Mouse (Mus musculus) kidney, embryonic 14.5 days (tissue): ENCODE data around the gene Ptprd. TPM values are rescaled to one million over a fixed set of nuclear protein-coding genes. Genes with fewer than 3 reads are reported as not detected.

Experiments
- ATAC-seq: fragments of 200-750 bp; cut with Nextera tagmentation; 2 replicates; pipeline ENCODE4 v1.8.0; 2017; ENCODE audit warnings: moderate number of reproducible peaks, mild to moderate bottlenecking, moderate TSS enrichment, moderate library complexity; ENCODE audit not compliant: low FRiP score, low TSS enrichment
- H3K27ac ChIP-seq: fragments of 300-500 bp; sonication (generic); 2 replicates; pipeline ENCODE4 v1.5.1; 2014; ENCODE audit warnings: low read depth, mild to moderate bottlenecking, low read length, moderate library complexity, mixed read lengths
- H3K27me3 ChIP-seq: fragments of 300-500 bp; sonication (generic); 2 replicates; pipeline ENCODE4 v1.6.1; 2014; ENCODE audit warnings: mild to moderate bottlenecking, low read length; ENCODE audit not compliant: control insufficient read depth, insufficient read depth
- H3K36me3 ChIP-seq: fragments of 300-500 bp; sonication (generic); 2 replicates; pipeline ENCODE4 v1.6.1; 2014; ENCODE audit warnings: low read length, mixed read lengths; ENCODE audit not compliant: control insufficient read depth, insufficient read depth
- H3K4me1 ChIP-seq: fragments of 300-500 bp; sonication (generic); 2 replicates; pipeline ENCODE4 v1.6.1; 2014; ENCODE audit warnings: low read length, mixed read lengths; ENCODE audit not compliant: control insufficient read depth, insufficient read depth
- H3K4me2 ChIP-seq: fragments of 300-500 bp; sonication (generic); replicated peaks from 2 replicates; pipeline ENCODE4 v1.6.1; 2014; ENCODE audit warnings: low read depth, mild to moderate bottlenecking, low read length
- H3K4me3 ChIP-seq: fragments of 300-500 bp; sonication (generic); 2 replicates; pipeline ENCODE4 v1.5.1; 2014; ENCODE audit warnings: mild to moderate bottlenecking, low read length
- H3K9ac ChIP-seq: fragments of 300-500 bp; sonication (generic); 2 replicates; pipeline ENCODE4 v1.6.1; 2014; ENCODE audit warnings: low read depth, mild to moderate bottlenecking, low read length, moderate library complexity
- H3K9me3 ChIP-seq: fragments of 300-500 bp; sonication (generic); 2 replicates; pipeline ENCODE4 v1.6.1; 2016; ENCODE audit warnings: low read length; ENCODE audit not compliant: control insufficient read depth
- WGBS: fragments of 180-500 bp; shearing (Covaris S2); extraction: QIAGEN DNeasy Blood & Tissue Kit; methylation state at CpG from one replicate; pipeline ENCODE4 v1.1.7; 2014; 5-methylcytosine and 5-hydroxymethylcytosine counted together
- polyA plus RNA-seq: library from polyadenylated mRNA; unstranded; fragments of >200 nt; fragmentation: Nextera tagmentation; extraction: Ambion mirVana; gene quantifications from 2 replicates; pipeline ENCODE4 v1.2.1, GENCODE M21; 2014

The Ptprd gene
- polyA plus RNA-seq, 1 experiment from 2014 or later, result 34.8 TPM

DNA sequence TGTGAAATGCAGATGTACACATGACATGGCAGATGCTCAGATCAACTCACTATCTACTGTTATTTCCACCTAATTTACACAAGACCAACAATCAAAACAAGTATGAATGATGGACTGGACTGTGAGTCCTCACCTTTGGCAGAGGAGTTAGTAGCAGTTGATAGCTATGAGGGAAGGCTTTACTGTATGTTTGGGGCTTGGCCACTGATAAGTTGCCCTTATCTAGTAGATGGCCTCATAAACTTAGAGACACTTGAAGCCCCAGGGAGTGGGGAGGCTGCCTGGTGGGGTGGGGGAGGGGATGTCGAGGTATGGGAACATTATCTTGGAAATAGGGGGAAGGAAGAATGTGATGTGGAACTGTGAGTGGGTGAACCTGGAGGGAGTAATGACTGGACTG lies 448.0 kb downstream of the Ptprd start:
- Histone ChIP-seq H3K4me3 (no peak overlapping the region), H3K9me3 (no peaks in the 10 kb centered on the region), H3K4me1 (no peaks in the 10 kb centered on the region), H3K9ac (no peak overlapping the region), H3K27ac (no peak overlapping the region), H3K36me3 (no peaks in the 10 kb centered on the region), H3K4me2 (no peak overlapping the region), H3K27me3 (no peaks in the 10 kb centered on the region)
- WGBS, result 74% methylated on average over 1 of the region's 1 CpGs
- ATAC-seq, result no peak

DNA sequence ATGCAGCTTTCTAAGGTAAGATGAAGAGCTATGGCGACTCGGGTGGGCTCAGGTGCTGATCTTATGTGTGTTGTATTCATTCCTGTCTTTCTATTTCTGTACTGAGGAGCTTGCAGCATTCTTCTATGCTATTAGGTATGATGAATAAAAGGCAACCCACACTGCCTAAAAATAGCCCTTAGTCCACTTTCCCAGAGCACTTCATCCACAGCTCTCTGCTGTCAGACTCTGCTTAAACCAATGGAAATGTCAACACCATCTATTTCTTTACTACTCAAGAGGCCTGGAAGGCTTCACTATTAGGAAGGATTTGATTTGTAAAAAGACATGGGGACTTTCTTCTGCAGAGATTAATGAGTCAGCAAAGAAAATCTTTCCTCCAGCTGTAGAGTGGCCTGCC lies 468.4 kb downstream of the Ptprd start:
- WGBS, result 93% methylated on average over 2 of the region's 2 CpGs

DNA sequence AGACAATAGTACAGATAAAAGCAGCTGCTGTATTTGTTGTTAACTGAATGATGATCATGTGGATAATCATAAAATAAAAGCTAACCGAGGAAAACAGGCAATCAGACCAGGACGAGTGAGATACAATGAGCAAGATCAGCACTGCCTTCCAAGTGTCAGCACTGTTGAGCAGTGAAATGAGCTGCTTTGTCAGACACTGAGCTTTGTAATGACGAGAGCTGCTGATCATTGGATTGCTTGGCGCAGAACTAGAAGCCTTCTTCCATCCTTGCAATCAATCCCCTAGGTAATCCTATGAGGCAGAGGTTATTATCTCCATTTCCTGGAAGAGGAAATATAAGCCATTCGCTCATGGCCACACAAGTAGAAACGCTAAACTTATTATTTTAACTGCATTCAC lies 489.9 kb downstream of the Ptprd start:
- Histone ChIP-seq H3K4me2 (no peak overlapping the region), H3K9ac (no peak overlapping the region), H3K4me3 (no peak overlapping the region), H3K4me1 (no peaks in the 10 kb centered on the region), H3K27me3 (no peaks in the 10 kb centered on the region), H3K9me3 (no peaks in the 10 kb centered on the region), H3K36me3 (no peaks in the 10 kb centered on the region), H3K27ac (no peak overlapping the region)
- no peak for ATAC-seq
- WGBS, result 72% methylated on average over 6 of the region's 6 CpGs

More for the DNA sequence above, 468.4 kb downstream of the Ptprd start:
- no peak for ATAC-seq
- H3K27ac ChIP-seq, result no peak overlapping the region
- H3K4me1 ChIP-seq, result no peaks in the 10 kb centered on the region
- no peak overlapping the region for H3K4me2 ChIP-seq
- no peak overlapping the region for H3K4me3 ChIP-seq
- no peak overlapping the region for H3K9ac ChIP-seq
- no peaks in the 10 kb centered on the region for H3K9me3 ChIP-seq
- H3K36me3 ChIP-seq, result no peaks in the 10 kb centered on the region
- no peaks in the 10 kb centered on the region for H3K27me3 ChIP-seq

DNA sequence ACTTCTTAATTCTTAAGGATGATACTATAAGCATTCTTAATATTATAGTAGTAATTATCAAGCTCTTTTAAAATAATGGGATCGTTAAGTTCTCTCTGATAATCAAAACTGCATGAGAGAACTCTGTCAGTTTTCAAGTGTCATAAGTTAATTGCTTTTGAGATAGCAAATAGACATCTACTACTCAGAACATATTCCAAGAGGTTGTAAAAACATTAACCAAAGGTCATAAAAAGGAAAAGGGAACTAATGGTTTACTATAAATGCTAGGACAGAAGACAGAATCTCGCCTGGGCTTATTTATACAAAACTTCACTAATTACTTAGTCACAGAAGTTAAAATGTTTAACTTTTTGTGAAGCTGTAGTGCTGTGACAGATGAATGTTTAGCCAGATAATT lies 494.0 kb downstream of the Ptprd start:
- H3K9ac ChIP-seq, result no peak overlapping the region
- no peak for ATAC-seq
- H3K9me3 ChIP-seq, result no peaks in the 10 kb centered on the region
- H3K4me3 ChIP-seq, result no peak overlapping the region
- no peaks in the 10 kb centered on the region for H3K4me1 ChIP-seq
- H3K27ac ChIP-seq, result no peak overlapping the region
- H3K4me2 ChIP-seq, result no peak overlapping the region
- no peaks in the 10 kb centered on the region for H3K27me3 ChIP-seq
- WGBS, result 64% methylated on average over 2 of the region's 2 CpGs
- H3K36me3 ChIP-seq, result no peaks in the 10 kb centered on the region

DNA sequence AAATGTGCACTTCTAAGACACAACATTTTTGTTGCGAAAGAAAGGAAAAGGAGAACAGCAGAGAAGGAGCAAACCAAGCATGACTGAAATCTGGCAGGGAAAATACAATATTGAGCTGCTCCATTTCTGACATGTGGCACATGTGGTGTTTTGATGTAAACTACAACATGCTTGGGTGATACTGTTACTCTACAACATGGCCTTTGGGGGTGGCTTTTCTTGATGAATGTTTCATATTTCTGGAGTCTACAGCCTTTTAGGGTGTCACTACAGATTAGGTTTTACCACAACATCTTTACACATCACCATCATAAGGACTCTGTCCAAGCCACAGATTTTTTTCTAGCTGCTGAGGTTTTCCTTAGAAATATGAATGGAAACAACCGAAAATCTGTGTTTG lies 501.5 kb downstream of the Ptprd start:
- Histone ChIP-seq H3K27ac (no peak overlapping the region), H3K9ac (no peak overlapping the region), H3K4me3 (no peak overlapping the region), H3K36me3 (no peaks in the 10 kb centered on the region), H3K9me3 (no peaks in the 10 kb centered on the region), H3K27me3 (no peaks in the 10 kb centered on the region), H3K4me1 (no peaks in the 10 kb centered on the region), H3K4me2 (no peak overlapping the region)
- ATAC-seq, result no peak
- 84% methylated on average over 2 of the region's 2 CpGs for WGBS

DNA sequence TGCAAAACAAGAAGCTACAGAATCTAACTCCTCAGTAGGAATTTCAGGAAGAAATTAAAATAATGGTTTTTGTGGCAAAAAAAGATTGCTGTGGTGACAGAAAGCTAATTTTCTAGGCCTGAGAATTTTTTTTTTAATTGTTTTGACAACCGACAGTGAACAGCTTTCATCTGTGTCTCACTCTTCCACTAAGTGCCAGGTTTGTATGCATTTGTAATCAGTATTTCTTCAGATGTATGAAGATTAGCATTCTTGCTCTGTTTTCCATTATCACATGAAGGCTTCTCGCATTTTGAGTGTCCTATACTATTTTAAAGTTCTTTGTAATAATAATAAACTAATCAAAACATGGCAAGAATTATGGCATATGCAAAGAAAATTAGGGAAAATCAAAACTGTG lies 513.5 kb downstream of the Ptprd start:
- Histone ChIP-seq H3K9me3 (no peaks in the 10 kb centered on the region), H3K27me3 (no peaks in the 10 kb centered on the region), H3K4me1 (no peaks in the 10 kb centered on the region), H3K27ac (no peak overlapping the region), H3K9ac (no peak overlapping the region), H3K4me3 (no peak overlapping the region), H3K4me2 (no peak overlapping the region), H3K36me3 (no peaks in the 10 kb centered on the region)
- whole genome bisulfite sequencing, result 71% methylated on average over 2 of the region's 2 CpGs
- ATAC-seq, result no peak

DNA sequence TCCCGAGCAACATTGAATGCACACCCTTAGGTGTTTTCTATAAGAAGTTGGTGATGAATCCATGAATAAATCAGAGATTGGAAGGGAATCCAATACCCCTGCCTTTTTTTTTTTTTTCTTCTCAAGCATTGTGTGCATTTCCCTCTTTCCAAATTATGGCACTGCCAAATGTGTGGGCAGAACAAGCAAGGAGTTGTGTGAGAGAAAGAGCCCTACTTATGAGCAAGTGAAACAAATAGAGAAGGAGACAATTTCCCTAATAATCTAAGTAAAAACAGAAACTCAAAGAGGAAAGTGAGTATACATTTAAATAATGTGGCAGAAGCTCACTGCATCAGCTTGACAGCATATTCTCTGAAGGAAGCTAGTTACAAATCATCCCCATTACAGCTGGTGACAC lies 536.0 kb downstream of the Ptprd start:
- Histone ChIP-seq H3K4me2 (no peak overlapping the region), H3K9ac (no peak overlapping the region), H3K4me1 (no peaks in the 10 kb centered on the region), H3K4me3 (no peak overlapping the region), H3K36me3 (no peaks in the 10 kb centered on the region), H3K9me3 (no peaks in the 10 kb centered on the region), H3K27me3 (no peaks in the 10 kb centered on the region), H3K27ac (no peak overlapping the region)
- ATAC-seq, result no peak
- 75% methylated on average over 1 of the region's 1 CpGs for WGBS

DNA sequence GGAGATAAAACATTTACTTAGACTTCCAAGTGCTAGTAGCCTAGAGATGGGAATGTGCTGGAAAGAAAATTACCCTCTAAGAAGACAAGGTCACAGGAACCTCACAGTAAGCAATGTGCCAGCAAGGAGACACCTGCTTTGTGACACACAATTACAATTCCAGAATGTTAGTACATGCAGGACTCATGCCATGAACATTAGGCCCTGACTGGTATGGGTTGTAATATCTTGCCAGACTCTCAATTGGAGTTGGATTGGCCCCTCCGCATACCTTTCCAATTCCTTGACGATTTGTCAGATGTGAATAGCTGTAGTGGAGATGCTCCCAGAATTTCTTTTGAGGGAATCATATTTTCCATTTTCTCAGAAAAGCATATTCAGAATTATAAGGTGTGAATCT lies 547.0 kb downstream of the Ptprd start:
- H3K9me3 ChIP-seq, result no peaks in the 10 kb centered on the region
- no peak overlapping the region for H3K4me3 ChIP-seq
- H3K9ac ChIP-seq, result no peak overlapping the region
- ATAC-seq, result no peak
- H3K4me2 ChIP-seq, result no peak overlapping the region
- no peaks in the 10 kb centered on the region for H3K36me3 ChIP-seq
- 92% methylated on average over 2 of the region's 2 CpGs for WGBS
- H3K4me1 ChIP-seq, result no peaks in the 10 kb centered on the region
- no peaks in the 10 kb centered on the region for H3K27me3 ChIP-seq
- H3K27ac ChIP-seq, result no peak overlapping the region

DNA sequence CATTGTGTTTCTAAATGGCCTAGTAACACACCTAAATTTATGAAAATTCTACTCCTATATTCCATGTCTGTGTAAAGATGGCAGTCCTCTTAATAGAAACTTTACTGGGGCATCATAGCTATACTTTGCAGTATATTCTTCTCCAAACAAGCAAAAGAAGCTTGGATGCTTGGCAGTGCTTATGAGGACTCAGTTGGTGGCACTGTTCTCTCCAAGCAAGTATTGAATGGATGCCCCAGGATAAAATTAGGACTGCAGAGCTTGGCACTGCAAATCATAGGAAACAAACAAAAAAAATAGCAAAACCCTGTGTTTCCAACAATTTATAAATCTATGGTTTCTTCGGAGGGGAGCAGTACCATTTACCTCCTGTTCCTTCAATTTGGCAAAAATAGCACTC lies 549.5 kb downstream of the Ptprd start:
- Histone ChIP-seq H3K9ac (no peak overlapping the region), H3K4me2 (no peak overlapping the region), H3K27me3 (no peaks in the 10 kb centered on the region), H3K36me3 (no peaks in the 10 kb centered on the region), H3K4me3 (no peak overlapping the region), H3K9me3 (no peaks in the 10 kb centered on the region), H3K4me1 (no peaks in the 10 kb centered on the region), H3K27ac (no peak overlapping the region)
- no peak for ATAC-seq
- 82% methylated on average over 1 of the region's 1 CpGs for WGBS

DNA sequence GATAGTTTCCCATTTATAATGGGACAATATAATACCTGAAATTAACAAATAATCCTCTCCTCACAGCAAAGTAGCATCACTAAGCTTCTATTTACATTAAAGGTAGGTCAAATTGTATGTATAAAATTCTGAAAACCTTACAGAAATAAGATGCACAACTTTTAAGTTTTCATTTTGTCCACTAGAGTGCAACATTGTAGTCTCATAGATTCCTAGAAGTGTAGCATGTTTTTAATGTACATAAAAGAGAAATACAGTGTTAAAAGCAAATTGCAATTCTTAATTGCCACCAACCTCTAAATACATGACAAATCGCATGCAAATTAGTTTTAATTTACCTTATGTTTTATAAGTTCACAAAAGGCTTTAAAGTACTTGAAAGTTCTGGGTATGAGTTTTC lies 556.1 kb downstream of the Ptprd start:
- WGBS, result 73% methylated on average over 1 of the region's 1 CpGs
- no peak overlapping the region for H3K9ac ChIP-seq
- H3K27me3 ChIP-seq, result no peaks in the 10 kb centered on the region
- no peak for ATAC-seq
- no peaks in the 10 kb centered on the region for H3K9me3 ChIP-seq
- no peak overlapping the region for H3K27ac ChIP-seq
- H3K36me3 ChIP-seq, result no peaks in the 10 kb centered on the region
- H3K4me1 ChIP-seq, result no peaks in the 10 kb centered on the region
- H3K4me3 ChIP-seq, result no peak overlapping the region
- no peak overlapping the region for H3K4me2 ChIP-seq
